Mouse (Mus musculus) stomach, embryonic 15.5 days (tissue): ENCODE data around the gene Cpped1. TPM values are rescaled to one million over a fixed set of nuclear protein-coding genes. Genes with fewer than 3 reads are reported as not detected.

ENCODE experiments used
- ATAC-seq: fragments of 200-750 bp; cut with Nextera tagmentation; 2 replicates; pipeline ENCODE4 v1.8.0; 2017; ENCODE audit warnings: low read depth, moderate number of reproducible peaks, moderate TSS enrichment; ENCODE audit not compliant: insufficient read depth, low FRiP score
- H3K27ac ChIP-seq: fragments of 300-500 bp; sonication (generic); 2 replicates; pipeline ENCODE4 v1.5.1; 2015; ENCODE audit warnings: mild to moderate bottlenecking, inconsistent platforms
- H3K27me3 ChIP-seq: fragments of 300-500 bp; sonication (generic); replicated peaks from 2 replicates; pipeline ENCODE4 v1.6.1; 2015; ENCODE audit warnings: inconsistent platforms
- H3K36me3 ChIP-seq: fragments of 300-500 bp; sonication (generic); 2 replicates; pipeline ENCODE4 v1.6.1; 2015; ENCODE audit warnings: inconsistent platforms
- H3K4me1 ChIP-seq: fragments of 300-500 bp; sonication (generic); 2 replicates; pipeline ENCODE4 v1.6.1; 2015; ENCODE audit warnings: inconsistent platforms
- H3K4me2 ChIP-seq: fragments of 300-500 bp; sonication (generic); 2 replicates; pipeline ENCODE4 v1.6.1; 2015; ENCODE audit warnings: mild to moderate bottlenecking, inconsistent platforms
- H3K4me3 ChIP-seq: fragments of 300-500 bp; sonication (generic); replicated peaks from 2 replicates; pipeline ENCODE4 v1.5.1; 2015; ENCODE audit warnings: inconsistent platforms
- H3K9ac ChIP-seq: fragments of 300-500 bp; sonication (generic); 2 replicates; pipeline ENCODE4 v1.6.1; 2015; ENCODE audit warnings: inconsistent platforms
- H3K9me3 ChIP-seq: fragments of 300-500 bp; sonication (generic); 2 replicates; pipeline ENCODE4 v1.6.1; 2016; ENCODE audit warnings: inconsistent platforms
- WGBS: fragments of 180-500 bp; shearing (Covaris S2); methylation state at CpG from one replicate; pipeline ENCODE4 v1.1.7; 2015; 5-methylcytosine and 5-hydroxymethylcytosine counted together
- polyA plus RNA-seq: library from polyadenylated mRNA; unstranded; fragments of >200 nt; fragmentation: Nextera tagmentation; extraction: Ambion mirVana; gene quantifications from 2 replicates; pipeline ENCODE4 v1.2.1, GENCODE M21; 2015

Cpped1 gene
- polyA plus RNA-seq, 1 experiment from 2014 or later: 20.8 TPM

DNA sequence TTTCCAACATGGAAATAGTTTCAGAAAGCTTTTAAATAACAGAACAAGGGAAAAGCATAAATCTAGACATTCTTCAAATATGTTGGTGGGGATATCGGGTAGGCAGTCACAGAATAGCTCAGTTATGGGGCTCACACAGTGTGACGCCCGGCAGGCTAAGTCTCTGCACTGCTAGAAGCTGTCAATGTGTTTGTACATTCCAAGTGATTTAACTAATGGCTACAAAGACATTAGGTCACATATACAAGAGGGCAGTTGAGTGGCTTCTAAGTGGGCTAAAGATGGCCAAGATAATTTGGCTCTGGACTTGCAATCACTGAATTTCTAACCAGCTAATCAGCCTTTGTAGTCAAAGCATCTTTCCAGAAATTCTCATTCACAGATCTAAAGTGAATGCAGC, 19.1 kb downstream of the Cpped1 start:
- Histone ChIP-seq H3K27me3 (no peaks in the 10 kb centered on the region), H3K9me3 (no peaks in the 10 kb centered on the region), H3K36me3 (peaks cover 12% of the 10 kb centered on the region), H3K9ac (no peak overlapping the region), H3K4me1 (no peaks in the 10 kb centered on the region), H3K4me2 (no peak overlapping the region), H3K4me3 (no peak overlapping the region), H3K27ac (no peak overlapping the region)
- WGBS: 23% methylated on average over 3 of the region's 3 CpGs
- ATAC-seq: no peak

GRCm38 (mm10) chr16:11889741-11890140, 19.5 kb downstream of the Cpped1 start:
- Histone ChIP-seq H3K9ac (no peak overlapping the region), H3K9me3 (no peaks in the 10 kb centered on the region), H3K4me2 (no peak overlapping the region), H3K27me3 (no peaks in the 10 kb centered on the region), H3K36me3 (peaks cover 12% of the 10 kb centered on the region), H3K27ac (no peak overlapping the region), H3K4me1 (no peaks in the 10 kb centered on the region), H3K4me3 (no peak overlapping the region)
- 29% methylated on average over 3 of the region's 3 CpGs for WGBS
- no peak for ATAC-seq

DNA sequence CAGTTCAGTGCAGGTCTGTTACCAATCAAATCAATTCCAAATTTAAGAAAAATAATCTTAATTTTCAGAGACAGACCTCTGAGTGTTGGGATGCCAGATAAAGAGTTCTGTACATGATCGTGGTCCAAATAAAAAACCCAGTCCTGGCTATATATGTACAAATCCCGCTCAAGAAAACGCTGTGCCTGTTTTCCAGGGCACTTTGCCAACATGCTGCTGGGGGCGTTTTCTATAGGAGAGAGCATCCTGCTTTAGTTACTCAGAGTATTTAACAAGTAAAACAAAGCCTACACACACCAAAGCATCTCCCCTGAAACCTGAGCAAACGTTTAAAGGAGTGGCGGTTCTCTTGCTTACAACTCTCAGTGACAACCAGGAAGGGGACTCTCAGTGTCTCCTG, 27.4 kb downstream of the Cpped1 start:
- H3K9me3 ChIP-seq: no peaks in the 10 kb centered on the region
- H3K4me3 ChIP-seq: no peak overlapping the region
- H3K27me3 ChIP-seq: no peaks in the 10 kb centered on the region
- H3K9ac ChIP-seq: no peak overlapping the region
- H3K36me3 ChIP-seq: peaks cover 7% of the 10 kb centered on the region
- H3K4me1 ChIP-seq: no peaks in the 10 kb centered on the region
- ATAC-seq: no peak
- no peak overlapping the region for H3K4me2 ChIP-seq
- 58% methylated on average over 6 of the region's 6 CpGs for whole genome bisulfite sequencing
- no peak overlapping the region for H3K27ac ChIP-seq

GRCm38 (mm10) chr16:11880461-11880860, 28.8 kb downstream of the Cpped1 start:
- ATAC-seq: no peak
- H3K4me1 ChIP-seq: no peaks in the 10 kb centered on the region
- H3K4me2 ChIP-seq: no peak overlapping the region
- H3K27me3 ChIP-seq: no peaks in the 10 kb centered on the region
- no peak overlapping the region for H3K4me3 ChIP-seq
- no peaks in the 10 kb centered on the region for H3K9me3 ChIP-seq
- peaks cover 2% of the 10 kb centered on the region; the same call in 1 of the 2 replicates for H3K36me3 ChIP-seq
- WGBS: 80% methylated on average over 6 of the region's 6 CpGs
- H3K27ac ChIP-seq: no peak overlapping the region
- H3K9ac ChIP-seq: no peak overlapping the region

GRCm38 (mm10) chr16:11879196-11879595, 30.0 kb downstream of the Cpped1 start:
- no peak overlapping the region for H3K4me3 ChIP-seq
- no peak overlapping the region for H3K27ac ChIP-seq
- 93% methylated on average over 6 of the region's 6 CpGs for WGBS
- ATAC-seq: no peak
- H3K9me3 ChIP-seq: no peaks in the 10 kb centered on the region
- no peak overlapping the region for H3K9ac ChIP-seq
- H3K36me3 ChIP-seq: peaks cover 2% of the 10 kb centered on the region; the same call in 1 of the 2 replicates
- H3K4me1 ChIP-seq: no peaks in the 10 kb centered on the region
- H3K27me3 ChIP-seq: no peaks in the 10 kb centered on the region
- H3K4me2 ChIP-seq: no peak overlapping the region

DNA sequence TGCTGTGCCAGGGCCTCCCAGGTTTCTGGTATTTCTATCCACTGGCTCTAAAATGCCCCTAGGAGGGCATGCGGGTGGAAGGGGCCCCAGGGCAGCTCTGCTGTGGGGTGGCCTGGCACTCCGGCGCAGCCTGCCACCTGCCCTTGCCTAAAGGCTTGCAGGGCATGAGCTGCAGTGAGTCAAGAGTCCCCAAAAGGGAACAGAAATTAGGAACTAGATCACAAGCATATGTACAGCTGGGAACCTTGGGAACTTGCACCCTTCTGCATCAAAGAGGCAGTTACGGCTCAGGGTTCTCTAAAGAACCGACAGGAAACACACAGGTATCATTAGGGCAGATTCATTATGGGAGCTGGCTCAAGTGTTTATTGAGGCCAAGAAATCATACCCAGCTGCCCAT, 34.0 kb downstream of the Cpped1 start:
- Histone ChIP-seq H3K4me1 (no peaks in the 10 kb centered on the region), H3K4me2 (no peak overlapping the region), H3K9me3 (no peaks in the 10 kb centered on the region), H3K27me3 (no peaks in the 10 kb centered on the region), H3K36me3 (peaks cover 6% of the 10 kb centered on the region; the same call in 1 of the 2 replicates), H3K4me3 (no peak overlapping the region), H3K9ac (no peak overlapping the region), H3K27ac (no peak overlapping the region)
- WGBS: 85% methylated on average over 5 of the region's 5 CpGs
- ATAC-seq: no peak

GRCm38 (mm10) chr16:11873292-11873691, 36.0 kb downstream of the Cpped1 start:
- Histone ChIP-seq H3K27me3 (no peaks in the 10 kb centered on the region), H3K9ac (no peak overlapping the region), H3K27ac (no peak overlapping the region), H3K36me3 (peaks cover 6% of the 10 kb centered on the region; the same call in 1 of the 2 replicates), H3K4me1 (no peaks in the 10 kb centered on the region), H3K4me2 (no peak overlapping the region), H3K4me3 (no peak overlapping the region), H3K9me3 (no peaks in the 10 kb centered on the region)
- no peak for ATAC-seq
- WGBS: 87% methylated on average over 3 of the region's 3 CpGs

DNA sequence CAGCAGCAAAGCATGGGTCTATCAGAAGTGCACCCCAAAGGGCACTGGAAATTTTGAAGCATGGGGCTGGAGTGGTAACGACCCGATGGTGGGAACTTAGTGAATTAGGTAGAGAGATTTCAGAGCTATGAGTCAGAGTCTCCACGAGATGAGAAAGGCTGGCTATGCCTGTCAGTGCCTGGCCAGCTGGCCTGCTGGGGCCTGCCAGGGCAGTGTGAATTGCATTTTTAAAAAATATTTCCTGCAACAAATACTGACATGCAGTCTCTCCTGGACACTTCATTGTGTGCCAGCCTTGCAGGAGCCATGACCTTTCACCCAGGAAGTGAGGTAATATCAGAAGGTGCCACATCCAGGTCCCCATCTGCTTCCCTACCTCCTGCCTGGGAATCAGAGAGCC, 40.8 kb downstream of the Cpped1 start:
- H3K27ac ChIP-seq: no peak overlapping the region
- no peak overlapping the region for H3K4me2 ChIP-seq
- WGBS: 67% methylated on average over 3 of the region's 3 CpGs
- no peak overlapping the region for H3K4me3 ChIP-seq
- H3K27me3 ChIP-seq: no peaks in the 10 kb centered on the region
- H3K9ac ChIP-seq: no peak overlapping the region
- H3K4me1 ChIP-seq: no peaks in the 10 kb centered on the region
- H3K36me3 ChIP-seq: 0 out of 2 replicates have a peak, but pooled peaks cover 3% of the 10 kb centered on the region
- H3K9me3 ChIP-seq: no peaks in the 10 kb centered on the region
- no peak for ATAC-seq

- Histone ChIP-seq H3K4me1 (no peaks in the 10 kb centered on the region), H3K4me3 (no peak overlapping the region), H3K9me3 (no peaks in the 10 kb centered on the region), H3K36me3 (no peaks in the 10 kb centered on the region), H3K9ac (no peak overlapping the region), H3K27ac (no peak overlapping the region), H3K27me3 (no peaks in the 10 kb centered on the region), H3K4me2 (no peak overlapping the region)
- WGBS: 82% methylated on average over 8 of the region's 8 CpGs
- no peak for ATAC-seq
Measured at GRCm38 (mm10) chr16:11852716-11853605, 56.3 kb downstream of the Cpped1 start.

DNA sequence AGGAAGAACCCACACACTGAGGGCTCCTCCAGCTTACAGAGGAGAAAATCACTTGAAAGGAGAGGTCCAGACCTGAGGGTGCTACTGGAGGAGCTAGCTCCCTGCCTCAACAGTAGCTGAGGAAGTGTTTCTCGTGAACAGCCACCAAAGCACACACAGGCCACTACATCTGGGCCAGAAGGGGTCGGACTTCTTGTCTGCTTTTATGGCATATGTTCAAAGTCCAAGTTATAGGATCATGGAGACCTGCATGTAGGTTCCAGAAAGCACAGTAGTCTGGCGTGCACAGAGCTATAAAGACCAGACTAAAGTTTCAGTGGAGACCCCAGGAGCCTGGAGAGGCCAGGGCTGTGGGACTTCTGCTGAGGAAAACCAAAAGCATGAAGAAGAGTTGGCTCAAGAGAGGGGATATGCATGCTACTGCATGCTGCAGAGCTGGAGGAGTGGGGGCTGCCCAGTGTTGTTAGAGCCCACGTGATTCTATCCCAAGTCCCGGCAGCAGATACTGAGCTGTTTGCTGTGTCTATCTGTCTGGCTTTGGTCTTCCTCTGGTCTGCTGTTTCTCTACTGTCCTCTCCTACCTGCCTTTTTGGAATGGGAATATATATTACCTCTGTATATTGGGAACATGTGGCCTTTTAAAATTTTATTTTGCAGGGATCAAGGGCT, 60.1 kb downstream of the Cpped1 start:
- no peak for ATAC-seq
- Histone ChIP-seq H3K27me3 (no peaks in the 10 kb centered on the region), H3K4me1 (no peaks in the 10 kb centered on the region), H3K4me2 (no peak overlapping the region), H3K27ac (no peak overlapping the region), H3K9me3 (no peaks in the 10 kb centered on the region), H3K36me3 (no peaks in the 10 kb centered on the region), H3K9ac (no peak overlapping the region), H3K4me3 (no peak overlapping the region)
- WGBS: 68% methylated on average over 5 of the region's 5 CpGs

DNA sequence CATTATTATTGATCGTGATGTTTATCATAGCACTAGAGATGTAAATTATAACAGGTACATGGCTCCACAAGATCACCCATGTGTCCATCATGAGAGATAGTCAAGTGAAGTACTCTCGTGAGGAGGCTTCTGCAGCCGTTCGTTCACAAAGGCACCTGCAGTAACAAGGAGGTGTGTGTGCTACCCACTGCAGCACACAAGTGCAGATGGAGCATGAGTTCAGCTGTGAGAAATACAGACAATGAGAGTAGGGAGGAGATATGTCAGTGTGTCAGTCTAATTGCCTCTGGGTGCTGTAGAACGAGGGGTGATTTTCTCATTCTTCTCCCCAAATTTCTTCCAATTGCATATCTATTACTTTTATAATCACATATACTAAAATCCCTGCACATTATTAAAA, 63.9 kb downstream of the Cpped1 start:
- Histone ChIP-seq H3K4me1 (no peaks in the 10 kb centered on the region), H3K9ac (no peak overlapping the region), H3K4me3 (no peak overlapping the region), H3K36me3 (no peaks in the 10 kb centered on the region), H3K27ac (no peak overlapping the region), H3K9me3 (no peaks in the 10 kb centered on the region), H3K4me2 (no peak overlapping the region), H3K27me3 (no peaks in the 10 kb centered on the region)
- no peak for ATAC-seq
- WGBS: 91% methylated on average over 5 of the region's 5 CpGs

DNA sequence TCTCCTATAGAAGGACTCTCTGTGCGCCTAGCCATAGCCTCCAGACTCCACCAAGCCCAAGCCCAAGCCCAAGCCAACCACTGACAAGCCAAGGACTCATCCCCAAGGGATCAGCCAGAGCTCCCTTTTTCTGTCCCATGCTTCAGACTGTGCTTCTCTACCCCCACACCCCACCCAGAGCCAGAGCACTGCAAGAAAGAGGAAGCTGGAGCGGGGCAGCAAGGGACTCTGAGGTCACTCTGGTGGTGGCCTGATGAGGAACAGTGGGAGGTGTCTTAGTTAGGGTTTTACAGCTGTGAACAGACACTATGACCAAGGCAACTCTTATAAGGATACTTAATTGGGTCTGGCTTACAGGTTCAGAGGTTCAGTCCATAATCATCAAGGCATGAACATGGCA, 65.8 kb downstream of the Cpped1 start:
- WGBS: 92% methylated on average over 2 of the region's 2 CpGs
- no peaks in the 10 kb centered on the region for H3K9me3 ChIP-seq
- no peak overlapping the region for H3K4me3 ChIP-seq
- ATAC-seq: no peak
- H3K27ac ChIP-seq: no peak overlapping the region
- H3K36me3 ChIP-seq: no peaks in the 10 kb centered on the region
- no peak overlapping the region for H3K4me2 ChIP-seq
- no peaks in the 10 kb centered on the region for H3K4me1 ChIP-seq
- no peak overlapping the region for H3K9ac ChIP-seq
- H3K27me3 ChIP-seq: no peaks in the 10 kb centered on the region
